Mouse (Mus musculus) macrophage (primary cell): ENCODE measurements around the gene Gpr174. TPM values are rescaled to one million over a fixed set of nuclear protein-coding genes. Genes with fewer than 3 reads are reported as not detected.
"Not testable (repeated sequence)": the region's sequence is repeated elsewhere in the genome, so short reads cannot be mapped to it uniquely, and the experiment has no call there.

Experiments
- H3K27ac ChIP-seq: fragments of 350-480 bp; formaldehyde crosslinking; 2 replicates; pipeline ENCODE4 v1.9.0; 2021
- H3K36me3 ChIP-seq: fragments of 350-480 bp; formaldehyde crosslinking; 2 replicates; pipeline ENCODE4 v1.9.0; 2021; ENCODE audit errors: inconsistent target
- H3K4me3 ChIP-seq: fragments of 350-480 bp; formaldehyde crosslinking; 2 replicates; pipeline ENCODE4 v1.9.0; 2021; ENCODE audit errors: inconsistent target
- H3K79me2 ChIP-seq: fragments of 350-480 bp; formaldehyde crosslinking; 2 replicates; pipeline ENCODE4 v1.9.0; 2021; ENCODE audit errors: inconsistent target
- WGBS: methylation state at CpG from one replicate; pipeline ENCODE4 v1.1.7; 2026; ENCODE audit warnings: inconsistent platforms; ENCODE audit not compliant: missing documents; 5-methylcytosine and 5-hydroxymethylcytosine counted together
- polyA plus RNA-seq: library from polyadenylated mRNA; stranded (reverse); fragments of 250-400 nt; gene quantifications from 3 replicates; pipeline ENCODE4 v1.2.4, GENCODE M21; 2018; ENCODE audit warnings: inconsistent platforms
- total RNA-seq, 78 experiments: library from RNA; depleted of rRNA; stranded (reverse); fragments of 250-400 nt; gene quantifications; 1 replicate in 9 of 78; 2 replicates in 24 of 78; 3 replicates in 43 of 78; 4 replicates in 2 of 78; pipeline ENCODE4 v1.2.4; 2018; ENCODE audit warnings: inconsistent platforms in 56 of 78

The Gpr174 gene
- not detected for total RNA-seq (2018; cell fraction: chromatin; rRNA removed)
- total RNA-seq (2018; cell fraction: cytosol; rRNA removed): under 1 TPM in 9 of 26 experiments, not detected in 17; 0.03 to 0.08 (median 0.04) TPM
- under 1 TPM in 3 of 26 experiments, not detected in 23; 0.17 to 0.98 (median 0.20) TPM for total RNA-seq (2018; cell fraction: nucleus; rRNA removed)
- not detected in 3 replicates for polyA plus RNA-seq

GRCm38 (mm10) chrX:107255486-107256227 lies at the start of gene Gpr174:
Gene Gpr174 (plus strand): TSS chrX:107255878.
- Histone ChIP-seq H3K4me3 (no peak within 1 kb of the TSS), H3K27ac (no peak within 1 kb of the TSS), H3K79me2 (no peaks in the 10 kb centered on the region), H3K36me3 (no peaks in the 10 kb centered on the region)
- WGBS: 83% methylated on average over 1 of the region's 2 CpGs

DNA sequence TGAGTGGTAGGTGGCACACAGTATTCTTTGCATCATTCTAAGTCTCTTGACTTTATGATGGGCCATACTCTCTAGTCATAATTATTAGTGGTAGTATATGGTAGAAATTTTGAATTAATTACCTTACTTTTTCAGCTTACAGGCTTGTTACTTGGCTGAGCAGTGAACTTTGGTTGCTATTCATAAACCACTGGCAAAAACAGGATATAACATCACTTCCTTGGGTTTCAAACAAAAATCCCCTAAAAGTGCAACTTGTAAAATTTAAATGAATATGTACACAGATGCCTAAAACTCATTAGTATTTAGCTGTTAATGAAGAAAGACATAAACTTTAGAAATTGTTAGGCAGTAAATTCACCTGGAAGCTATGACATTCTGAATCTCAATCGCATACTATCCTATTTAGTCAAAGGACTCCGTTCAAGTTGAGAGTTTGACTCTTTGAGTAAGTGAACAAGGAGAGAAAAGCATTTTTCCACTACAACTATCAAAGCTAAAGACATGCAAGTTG lies 38.0 kb upstream of the Gpr174 start:
- WGBS: 79% methylated on average over 2 of the region's 2 CpGs
- H3K79me2 ChIP-seq: no peaks in the 10 kb centered on the region
- H3K36me3 ChIP-seq: no peaks in the 10 kb centered on the region
- H3K4me3 ChIP-seq: no peak overlapping the region
- H3K27ac ChIP-seq: no peak overlapping the region

DNA sequence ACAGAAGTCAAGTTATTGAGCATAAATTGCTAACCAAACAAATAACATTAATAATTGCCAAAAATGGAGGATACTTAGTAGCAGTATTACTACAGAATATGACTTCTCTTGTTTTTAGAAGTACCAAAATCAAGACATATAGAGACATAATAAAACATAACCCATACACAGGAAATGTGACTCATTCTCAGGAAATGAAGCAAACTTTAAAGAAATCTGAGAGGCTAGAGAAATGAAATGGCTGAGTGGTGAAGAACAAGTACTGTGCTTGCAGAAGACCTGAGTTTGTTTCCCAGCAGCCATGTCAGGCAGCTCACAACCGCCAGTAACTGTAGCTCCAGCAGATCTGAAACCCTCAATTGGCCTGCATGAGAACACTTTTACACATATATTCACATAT lies 30.8 kb upstream of the Gpr174 start:
- H3K27ac ChIP-seq: no peak overlapping the region
- 83% methylated on average over 1 of the region's 1 CpGs for WGBS
- H3K79me2 ChIP-seq: no peaks in the 10 kb centered on the region
- H3K36me3 ChIP-seq: no peaks in the 10 kb centered on the region
- H3K4me3 ChIP-seq: no peak overlapping the region

DNA sequence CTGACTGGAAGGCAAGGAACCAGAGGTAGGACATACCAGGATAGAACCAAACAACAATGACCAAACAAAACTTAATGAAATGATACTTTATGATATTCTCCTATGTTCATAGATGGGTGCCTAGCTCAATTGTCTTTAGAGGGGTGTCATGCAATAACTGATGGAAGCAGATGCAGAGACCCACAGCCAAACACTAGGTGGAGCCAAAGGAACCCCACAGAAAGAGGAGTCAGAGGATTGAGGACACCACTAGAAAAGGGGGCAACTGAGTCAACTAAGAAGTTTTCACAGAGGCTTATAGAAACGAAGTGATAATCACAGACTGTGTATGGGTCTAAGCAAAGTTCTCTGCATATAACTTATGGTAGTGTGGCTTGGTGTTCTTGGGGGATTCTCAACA lies 24.5 kb upstream of the Gpr174 start:
- H3K36me3 ChIP-seq: no peaks in the 10 kb centered on the region

GRCm38 (mm10) chrX:107234655-107235054 lies 21.0 kb upstream of the Gpr174 start:
- Histone ChIP-seq H3K36me3 (no peaks in the 10 kb centered on the region), H3K79me2 (no peaks in the 10 kb centered on the region), H3K27ac (no peak overlapping the region), H3K4me3 (no peak overlapping the region)

More for the DNA sequence above, 24.5 kb upstream of the Gpr174 start:
- 55% methylated on average over 1 of the region's 1 CpGs for WGBS
- Histone ChIP-seq H3K79me2 (no peaks in the 10 kb centered on the region), H3K27ac (no peak overlapping the region), H3K4me3 (no peak overlapping the region)

GRCm38 (mm10) chrX:107236461-107236860 lies 19.2 kb upstream of the Gpr174 start:
- 46% methylated on average over 1 of the region's 1 CpGs for WGBS
- Histone ChIP-seq H3K27ac (no peak overlapping the region), H3K36me3 (no peaks in the 10 kb centered on the region), H3K4me3 (no peak overlapping the region), H3K79me2 (no peaks in the 10 kb centered on the region)

- 36% methylated on average over 2 of the region's 2 CpGs for WGBS
- Histone ChIP-seq H3K4me3 (no peak overlapping the region), H3K36me3 (no peaks in the 10 kb centered on the region), H3K79me2 (no peaks in the 10 kb centered on the region), H3K27ac (no peak overlapping the region)
Observed at GRCm38 (mm10) chrX:107250390-107250789, 5.3 kb upstream of the Gpr174 start.

DNA sequence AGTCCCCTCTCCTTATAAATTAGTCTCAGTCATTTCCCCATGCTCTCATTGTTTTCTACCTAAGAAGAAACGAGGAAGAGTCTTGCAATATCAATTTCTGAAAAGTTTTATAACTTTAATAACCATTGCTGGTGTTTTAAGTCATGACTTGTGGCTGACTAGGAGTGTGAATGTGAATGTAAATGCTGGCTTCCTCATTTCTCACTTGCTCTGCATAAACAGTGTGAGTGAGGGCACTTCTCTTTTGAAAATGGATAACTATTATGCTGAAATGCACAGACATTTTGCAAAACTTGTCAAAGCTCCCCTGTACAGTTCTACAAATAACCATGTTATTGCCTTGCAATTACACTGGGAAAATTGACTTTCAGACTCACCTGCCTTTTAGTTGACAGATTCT lies 8.9 kb downstream of the Gpr174 start:
- Histone ChIP-seq H3K79me2 (no peaks in the 10 kb centered on the region), H3K36me3 (no peaks in the 10 kb centered on the region), H3K4me3 (no peak overlapping the region), H3K27ac (no peak overlapping the region)
- 31% methylated on average over 1 of the region's 1 CpGs for WGBS

GRCm38 (mm10) chrX:107277606-107278005 lies 21.9 kb downstream of the Gpr174 start:
- no peaks in the 10 kb centered on the region for H3K36me3 ChIP-seq
- H3K4me3 ChIP-seq: no peak overlapping the region
- WGBS: 86% methylated on average over 1 of the region's 2 CpGs
- no peaks in the 10 kb centered on the region for H3K79me2 ChIP-seq
- H3K27ac ChIP-seq: no peak overlapping the region

- no peaks in the 10 kb centered on the region for H3K36me3 ChIP-seq
- H3K27ac ChIP-seq: no peak overlapping the region
- no peaks in the 10 kb centered on the region for H3K79me2 ChIP-seq
- WGBS: 81% methylated on average over 4 of the region's 4 CpGs
- no peak overlapping the region for H3K4me3 ChIP-seq
Observed at GRCm38 (mm10) chrX:107284211-107284610, 28.5 kb downstream of the Gpr174 start.

- H3K27ac ChIP-seq, H3K4me3 ChIP-seq, H3K36me3 ChIP-seq, H3K79me2 ChIP-seq: not testable (repeated sequence)
- WGBS: 71% methylated on average over 4 of the region's 6 CpGs
Observed at GRCm38 (mm10) chrX:107297861-107298260, 42.2 kb downstream of the Gpr174 start.

DNA sequence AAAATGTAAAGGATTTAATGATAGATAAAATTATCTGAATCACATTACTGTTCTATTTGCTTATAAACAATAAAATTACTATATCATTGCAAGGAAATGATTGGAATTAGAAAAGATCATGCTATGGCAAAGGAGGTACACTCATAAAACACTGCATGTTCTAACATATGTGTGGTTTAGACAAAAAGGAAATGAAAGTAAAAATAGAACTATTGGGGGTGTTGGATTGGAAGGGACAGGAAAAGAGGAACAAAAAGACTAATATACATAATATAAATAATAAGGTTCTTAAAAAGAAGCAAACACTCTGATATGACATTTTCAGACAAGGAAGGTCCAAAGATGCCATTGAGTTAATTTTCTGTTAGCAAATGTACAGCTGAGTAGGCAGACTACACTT lies 43.1 kb downstream of the Gpr174 start:
- Histone ChIP-seq H3K4me3 (no peak overlapping the region), H3K79me2 (no peaks in the 10 kb centered on the region), H3K27ac (no peak overlapping the region), H3K36me3 (no peaks in the 10 kb centered on the region)

DNA sequence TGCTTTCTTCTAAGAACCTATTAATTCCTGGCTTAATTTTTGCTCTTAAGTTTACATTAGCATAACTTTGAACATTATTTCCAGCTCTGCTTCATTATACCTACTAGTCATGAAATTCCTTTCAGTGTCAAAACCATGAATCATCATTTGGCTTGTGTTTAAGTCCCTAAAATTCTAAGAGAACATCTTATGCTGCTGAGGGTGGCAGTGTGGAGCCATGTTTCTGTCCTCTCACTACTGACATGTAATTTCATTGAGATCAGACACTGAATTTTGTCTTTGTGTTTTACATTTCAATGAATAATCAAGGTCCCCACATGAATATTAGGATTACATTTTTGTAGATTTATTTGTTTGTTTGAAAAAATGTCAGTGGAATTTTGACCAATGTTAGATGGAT lies 50.8 kb downstream of the Gpr174 start:
- no peak overlapping the region for H3K4me3 ChIP-seq
- no peak overlapping the region for H3K27ac ChIP-seq
- no peaks in the 10 kb centered on the region for H3K79me2 ChIP-seq
- H3K36me3 ChIP-seq: no peaks in the 10 kb centered on the region

DNA sequence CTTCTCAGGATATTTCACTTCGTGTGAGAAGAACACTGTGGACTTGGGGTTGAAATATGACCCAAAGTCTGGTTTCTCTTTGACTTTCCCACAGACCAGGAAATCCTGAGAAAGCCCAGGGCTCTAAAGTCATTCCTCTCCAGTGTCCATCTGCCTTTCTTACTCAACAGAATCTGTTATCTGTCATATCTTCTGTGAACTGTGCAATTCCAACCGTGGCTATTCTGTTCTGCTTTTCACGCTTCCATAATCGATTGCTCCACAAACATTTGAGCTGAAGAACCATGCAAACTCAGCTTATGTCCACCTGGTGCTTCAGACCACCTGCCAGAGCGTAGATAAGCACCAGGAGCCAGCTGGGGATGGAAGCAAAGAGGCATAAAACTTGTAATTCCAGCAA lies 56.9 kb downstream of the Gpr174 start:
- 36% methylated on average over 5 of the region's 5 CpGs for WGBS
- Histone ChIP-seq H3K79me2 (no peaks in the 10 kb centered on the region), H3K36me3 (no peaks in the 10 kb centered on the region), H3K4me3 (no peak overlapping the region), H3K27ac (no peak overlapping the region)

DNA sequence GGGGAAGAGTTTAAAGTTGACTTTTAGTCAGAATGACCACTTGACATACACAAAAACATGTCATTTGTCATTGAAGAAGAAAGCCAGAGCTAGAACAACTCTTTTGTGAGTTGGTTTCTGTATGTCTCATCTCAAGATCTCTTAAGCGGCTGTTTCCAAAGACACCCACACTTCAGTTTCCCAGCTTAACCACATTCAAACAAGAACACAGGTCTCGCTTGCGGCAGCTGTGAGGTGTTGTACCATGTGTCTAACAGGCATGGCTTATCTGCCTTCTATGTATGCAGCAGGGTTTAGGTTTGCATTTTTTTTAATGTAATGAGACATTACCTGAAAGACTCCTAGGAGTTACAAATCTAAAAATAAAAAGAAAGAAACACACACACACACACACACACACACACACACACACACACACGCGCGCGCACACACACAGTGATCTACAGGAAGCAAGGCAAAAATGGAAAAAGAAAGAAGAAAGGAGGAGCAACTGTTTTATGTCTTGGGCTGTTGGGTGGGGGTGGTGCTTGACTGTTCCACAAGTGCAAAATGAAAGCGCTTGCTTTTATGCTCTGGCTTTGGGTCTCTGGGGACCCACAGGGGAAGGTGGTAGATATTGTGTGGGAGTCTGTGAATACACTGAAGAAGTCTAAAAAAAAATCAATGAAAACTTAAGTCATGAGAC lies 70.2 kb downstream of the Gpr174 start:
- 60% methylated on average over 6 of the region's 8 CpGs for WGBS
- H3K36me3 ChIP-seq: no peaks in the 10 kb centered on the region
- no peak overlapping the region for H3K27ac ChIP-seq
- no peak overlapping the region for H3K4me3 ChIP-seq
- no peaks in the 10 kb centered on the region for H3K79me2 ChIP-seq
